Mouse (Mus musculus): ENCODE measurements around the gene Irgm2. TPM values are rescaled to one million over a fixed set of nuclear protein-coding genes. Genes with fewer than 3 reads are reported as not detected.

Gene Irgm2
- total and polyA plus RNA-seq, 2 experiments from 2014 or later, result 0.70 to 2.3 TPM

GRCm38 (mm10) chr11:58260156-58260555 is 60.7 kb downstream of the Irgm2 start:
- DNase-seq (no peak), ATAC-seq (no peak)
- no peak overlapping the region for H3K4me3 ChIP-seq (ENCODE audit: low read depth, low read length)
- no peak overlapping the region for H3K27ac ChIP-seq (ENCODE audit: low read depth, low read length)
- TF ChIP-seq CTCF (IDR thresholded peaks at IDR 0.05; ENCODE audit: low read depth), result no peak
- H3K9ac ChIP-seq, result no peak overlapping the region
- H3K9me3 ChIP-seq (ENCODE audit: low read length), result no peaks in the 10 kb centered on the region
- H3K4me1 ChIP-seq (ENCODE audit: insufficient read depth), result no peaks in the 10 kb centered on the region
- no peak overlapping the region for H3K4me2 ChIP-seq (ENCODE audit: low read depth)
- no peaks in the 10 kb centered on the region for H3K27me3 ChIP-seq (ENCODE audit: insufficient read depth, low read length)
- 89% methylated on average over 4 of the region's 4 CpGs for WGBS
- H3K36me3 ChIP-seq (ENCODE audit: insufficient read depth), result no peaks in the 10 kb centered on the region

- H3K4me2 ChIP-seq (ENCODE audit: low read depth), result no peak overlapping the region
- H3K9ac ChIP-seq, result no peak overlapping the region
- no peaks in the 10 kb centered on the region for H3K9me3 ChIP-seq (ENCODE audit: low read length)
- 94% methylated on average over 4 of the region's 4 CpGs for WGBS
- H3K27ac ChIP-seq (ENCODE audit: low read depth, low read length), result no peak overlapping the region
- TF ChIP-seq CTCF (IDR thresholded peaks at IDR 0.05; ENCODE audit: low read depth), result no peak
- no peaks in the 10 kb centered on the region for H3K36me3 ChIP-seq (ENCODE audit: insufficient read depth)
- H3K27me3 ChIP-seq (ENCODE audit: insufficient read depth, low read length), result no peaks in the 10 kb centered on the region
- no peak overlapping the region for H3K4me3 ChIP-seq (ENCODE audit: low read depth, low read length)
- ATAC-seq (no peak), DNase-seq (no peak)
- H3K4me1 ChIP-seq (ENCODE audit: insufficient read depth), result no peaks in the 10 kb centered on the region
These were observed 62.4 kb downstream of the Irgm2 start for GRCm38 (mm10) chr11:58261826-58262225.

- 89% methylated on average over 3 of the region's 3 CpGs for WGBS
- DNase-seq, result no peak
- no peak overlapping the region for H3K9ac ChIP-seq
- ATAC-seq, result no peak
- no peaks in the 10 kb centered on the region for H3K36me3 ChIP-seq (ENCODE audit: insufficient read depth)
- no peak for TF ChIP-seq CTCF (IDR thresholded peaks at IDR 0.05; ENCODE audit: low read depth)
- no peak overlapping the region for H3K4me2 ChIP-seq (ENCODE audit: low read depth)
- no peaks in the 10 kb centered on the region for H3K27me3 ChIP-seq (ENCODE audit: insufficient read depth, low read length)
- H3K27ac ChIP-seq (ENCODE audit: low read depth, low read length), result no peak overlapping the region
- no peaks in the 10 kb centered on the region for H3K4me1 ChIP-seq (ENCODE audit: insufficient read depth)
- H3K9me3 ChIP-seq (ENCODE audit: low read length), result no peaks in the 10 kb centered on the region
- no peak overlapping the region for H3K4me3 ChIP-seq (ENCODE audit: low read depth, low read length)
These were observed 62.9 kb downstream of the Irgm2 start for GRCm38 (mm10) chr11:58262336-58262735.

GRCm38 (mm10) chr11:58263516-58263915 is 64.1 kb downstream of the Irgm2 start:
- H3K27me3 ChIP-seq (ENCODE audit: insufficient read depth, low read length), result no peaks in the 10 kb centered on the region
- WGBS, result 88% methylated on average over 2 of the region's 2 CpGs
- no peak overlapping the region for H3K4me2 ChIP-seq (ENCODE audit: low read depth)
- no peak for TF ChIP-seq CTCF (IDR thresholded peaks at IDR 0.05; ENCODE audit: low read depth)
- ATAC-seq (no peak), DNase-seq (no peak)
- H3K9ac ChIP-seq, result no peak overlapping the region
- H3K4me1 ChIP-seq (ENCODE audit: insufficient read depth), result no peaks in the 10 kb centered on the region
- H3K4me3 ChIP-seq (ENCODE audit: low read depth, low read length), result no peak overlapping the region
- H3K9me3 ChIP-seq (ENCODE audit: low read length), result no peaks in the 10 kb centered on the region
- H3K27ac ChIP-seq (ENCODE audit: low read depth, low read length), result no peak overlapping the region
- no peaks in the 10 kb centered on the region for H3K36me3 ChIP-seq (ENCODE audit: insufficient read depth)

- DNase-seq, result no peak
- Histone ChIP-seq H3K27ac (ENCODE audit: low read depth, low read length) (no peak overlapping the region), H3K4me3 (ENCODE audit: low read depth, low read length) (no peak overlapping the region), H3K36me3 (ENCODE audit: insufficient read depth) (no peaks in the 10 kb centered on the region), H3K9me3 (ENCODE audit: low read length) (no peaks in the 10 kb centered on the region), H3K27me3 (ENCODE audit: insufficient read depth, low read length) (no peaks in the 10 kb centered on the region), H3K4me2 (ENCODE audit: low read depth) (no peak overlapping the region), H3K4me1 (ENCODE audit: insufficient read depth) (no peaks in the 10 kb centered on the region), H3K9ac (no peak overlapping the region)
- no peak for TF ChIP-seq CTCF (IDR thresholded peaks at IDR 0.05; ENCODE audit: low read depth)
- WGBS, result 86% methylated on average over 9 of the region's 9 CpGs
- ATAC-seq, result no peak
These were observed 65.1 kb downstream of the Irgm2 start for GRCm38 (mm10) chr11:58264546-58264945.

GRCm38 (mm10) chr11:58268285-58268684 is 68.9 kb downstream of the Irgm2 start:
- Histone ChIP-seq H3K9ac (no peak overlapping the region), H3K9me3 (ENCODE audit: low read length) (no peaks in the 10 kb centered on the region), H3K4me1 (ENCODE audit: insufficient read depth) (no peaks in the 10 kb centered on the region), H3K36me3 (ENCODE audit: insufficient read depth) (no peaks in the 10 kb centered on the region), H3K4me2 (ENCODE audit: low read depth) (no peak overlapping the region), H3K4me3 (ENCODE audit: low read depth, low read length) (no peak overlapping the region), H3K27ac (ENCODE audit: low read depth, low read length) (no peak overlapping the region), H3K27me3 (ENCODE audit: insufficient read depth, low read length) (no peaks in the 10 kb centered on the region)
- WGBS, result 85% methylated on average over 3 of the region's 3 CpGs
- ATAC-seq (no peak), DNase-seq (no peak)
- no peak for TF ChIP-seq CTCF (IDR thresholded peaks at IDR 0.05; ENCODE audit: low read depth)

Other genes starting within 250 kb of the Irgm2 start
- 33.0 and 43.9 TPM in 2 replicates for gene Larp1, start 190.6 kb upstream of the Irgm2 start, total RNA-seq (2014; rRNA removed)
- 7.6 and 13.3 TPM in 2 replicates for gene Larp1, start 190.6 kb upstream of the Irgm2 start, polyA plus RNA-seq (2015; fragmentation: Nextera tagmentation; extraction: Ambion mirVana)
- gene Gm12248, start 106.5 kb upstream of the Irgm2 start, total RNA-seq (2014; rRNA removed), result not detected in 2 replicates
- gene Gm12248, start 106.5 kb upstream of the Irgm2 start, polyA plus RNA-seq (2015; fragmentation: Nextera tagmentation; extraction: Ambion mirVana), result not detected in 2 replicates
- 100 and 121 TPM in 2 replicates for gene Cnot8, start 95.5 kb upstream of the Irgm2 start, total RNA-seq (2014; rRNA removed)
- gene Cnot8, start 95.5 kb upstream of the Irgm2 start, polyA plus RNA-seq (2015; fragmentation: Nextera tagmentation; extraction: Ambion mirVana), result 107 and 114 TPM in 2 replicates
- gene Gemin5, start 31.1 kb upstream of the Irgm2 start, total RNA-seq (2014; rRNA removed), result 18.4 and 19.2 TPM in 2 replicates
- gene Gemin5, start 31.1 kb upstream of the Irgm2 start, polyA plus RNA-seq (2015; fragmentation: Nextera tagmentation; extraction: Ambion mirVana), result 6.2 and 9.1 TPM in 2 replicates
- 39.4 and 70.9 TPM in 2 replicates for gene Mrpl22, start 28.0 kb upstream of the Irgm2 start, total RNA-seq (2014; rRNA removed)
- 107 TPM in 2 replicates for gene Mrpl22, start 28.0 kb upstream of the Irgm2 start, polyA plus RNA-seq (2015; fragmentation: Nextera tagmentation; extraction: Ambion mirVana)
- 1.1 and 1.8 TPM in 2 replicates for gene Igtp, start 62 bp upstream of the Irgm2 start, total RNA-seq (2014; rRNA removed)
- gene Igtp, start 62 bp upstream of the Irgm2 start, polyA plus RNA-seq (2015; fragmentation: Nextera tagmentation; extraction: Ambion mirVana), result 1.7 and 2.6 TPM in 2 replicates
- gene 4930438A08Rik, start 75.2 kb downstream of the Irgm2 start, total RNA-seq (2014; rRNA removed), result not detected in 2 replicates
- 0.10 TPM in 1 of 2 replicates, not detected in the other for gene 4930438A08Rik, start 75.2 kb downstream of the Irgm2 start, polyA plus RNA-seq (2015; fragmentation: Nextera tagmentation; extraction: Ambion mirVana)
- 25.6 and 30.0 TPM in 2 replicates for gene Zfp692, start 107.5 kb downstream of the Irgm2 start, total RNA-seq (2014; rRNA removed)
- 14.8 and 17.7 TPM in 2 replicates for gene Zfp692, start 107.5 kb downstream of the Irgm2 start, polyA plus RNA-seq (2015; fragmentation: Nextera tagmentation; extraction: Ambion mirVana)
- 41.5 and 41.7 TPM in 2 replicates for gene Zfp672, start 130.7 kb downstream of the Irgm2 start, total RNA-seq (2014; rRNA removed)
- gene Zfp672, start 130.7 kb downstream of the Irgm2 start, polyA plus RNA-seq (2015; fragmentation: Nextera tagmentation; extraction: Ambion mirVana), result 38.8 and 41.2 TPM in 2 replicates
- 43.1 and 44.3 TPM in 2 replicates for gene Sh3bp5l, start 131.1 kb downstream of the Irgm2 start, total RNA-seq (2014; rRNA removed)
- gene Sh3bp5l, start 131.1 kb downstream of the Irgm2 start, polyA plus RNA-seq (2015; fragmentation: Nextera tagmentation; extraction: Ambion mirVana), result 35.8 and 44.9 TPM in 2 replicates
- not detected in 2 replicates for gene Lypd8, start 179.4 kb downstream of the Irgm2 start, total RNA-seq (2014; rRNA removed)
- 0.13 TPM in 1 of 2 replicates, not detected in the other for gene Lypd8, start 179.4 kb downstream of the Irgm2 start, polyA plus RNA-seq (2015; fragmentation: Nextera tagmentation; extraction: Ambion mirVana)
- not detected in 2 replicates for gene 1810065E05Rik, start 221.5 kb downstream of the Irgm2 start, total RNA-seq (2014; rRNA removed)
- gene 1810065E05Rik, start 221.5 kb downstream of the Irgm2 start, polyA plus RNA-seq (2015; fragmentation: Nextera tagmentation; extraction: Ambion mirVana), result not detected in 2 replicates
- gene Gm12253, start 232.9 kb downstream of the Irgm2 start, total RNA-seq (2014; rRNA removed), result not detected in 2 replicates
- not detected in 2 replicates for gene Gm12253, start 232.9 kb downstream of the Irgm2 start, polyA plus RNA-seq (2015; fragmentation: Nextera tagmentation; extraction: Ambion mirVana)